Mouse (Mus musculus): ENCODE data around the gene Nfatc2ip.
"Not testable (repeated sequence)": the region's sequence is repeated elsewhere in the genome, so short reads cannot be mapped to it uniquely, and the experiment has no call there.

Nfatc2ip gene

GRCm38 (mm10) chr7:126411061-126411460 is 14.5 kb upstream of the Nfatc2ip start:
- in situ Hi-C loops (cut with MboI, MseI), result no loop called here

DNA sequence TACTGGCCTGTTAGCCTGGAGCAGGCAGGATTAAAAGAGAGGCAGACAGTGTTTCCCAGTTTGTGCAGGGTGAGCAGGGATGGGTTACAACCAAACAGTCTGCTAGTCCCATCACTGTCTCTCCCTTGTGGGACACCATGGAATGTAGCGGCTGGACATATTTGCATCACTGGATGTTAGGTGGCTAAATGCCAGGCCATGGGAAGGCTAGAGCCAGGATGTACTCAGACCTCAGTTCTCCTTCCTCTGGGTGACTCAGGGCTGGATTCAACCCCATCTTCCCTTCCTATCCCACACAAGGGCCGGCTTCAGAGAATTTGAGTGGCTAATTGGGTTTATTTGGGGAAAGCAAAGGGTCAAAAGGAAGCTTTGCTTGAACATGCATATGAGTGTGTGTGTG is 12.1 kb upstream of the Nfatc2ip start:
- in situ Hi-C loops (cut with MboI, MseI), result loop anchor here (5.0 kb wide), 2 partner anchors 104 to 119 kb away; no protein-coding TSS in a partner anchor

DNA sequence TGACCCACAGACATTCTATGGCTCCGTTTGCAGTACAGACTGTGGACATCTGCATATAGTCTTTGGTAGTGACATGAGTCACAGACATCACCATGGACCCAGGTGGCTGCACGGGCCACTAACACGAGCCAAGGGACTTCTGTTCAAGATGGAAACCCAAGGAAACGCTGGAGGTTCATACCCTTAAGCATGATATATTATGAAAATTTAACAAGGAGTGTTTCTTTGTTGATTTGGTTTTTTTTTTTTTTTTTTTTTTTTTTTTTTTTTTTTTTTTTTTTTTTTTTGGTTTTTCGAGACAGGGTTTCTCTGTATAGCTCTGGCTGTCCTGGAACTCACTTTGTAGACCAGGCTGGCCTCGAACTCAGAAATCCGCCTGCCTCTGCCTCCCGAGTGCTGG is 6.0 kb upstream of the Nfatc2ip start:
- in situ Hi-C loops (cut with MboI, MseI), result loop anchor here in 1 of 2 experiments (5.0 kb wide), 1 partner anchor 35 kb away; no protein-coding TSS in a partner anchor

DNA sequence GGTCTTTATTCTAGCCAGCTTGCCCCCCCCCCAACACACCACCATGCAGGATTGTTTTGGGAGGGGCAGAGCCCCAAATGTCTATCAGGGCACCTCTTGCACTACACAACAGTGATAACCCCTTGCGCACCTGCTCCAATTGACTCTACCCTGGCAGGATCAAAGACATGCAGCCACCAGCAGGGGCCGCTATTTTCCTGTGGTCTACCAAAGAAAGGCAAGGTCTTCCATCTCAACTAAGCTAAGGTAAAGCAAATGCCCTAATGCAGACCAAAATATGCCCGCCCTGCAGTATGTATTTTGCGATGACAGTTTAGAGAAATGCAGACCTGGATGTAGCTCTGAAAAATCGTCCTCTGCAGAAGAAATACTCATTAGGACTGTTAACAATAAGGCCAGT is 3.0 kb upstream of the Nfatc2ip start:
- in situ Hi-C loops (cut with MboI, MseI), result loop anchor here in 1 of 2 experiments (5.0 kb wide), 1 partner anchor 38 kb away; no protein-coding TSS in a partner anchor

GRCm38 (mm10) chr7:126397822-126398221 is 1.3 kb upstream of the Nfatc2ip start:
- in situ Hi-C loops (cut with MboI, MseI), result loop anchor here in 1 of 2 experiments (5.0 kb wide), 1 partner anchor 39 kb away; no protein-coding TSS in a partner anchor

DNA sequence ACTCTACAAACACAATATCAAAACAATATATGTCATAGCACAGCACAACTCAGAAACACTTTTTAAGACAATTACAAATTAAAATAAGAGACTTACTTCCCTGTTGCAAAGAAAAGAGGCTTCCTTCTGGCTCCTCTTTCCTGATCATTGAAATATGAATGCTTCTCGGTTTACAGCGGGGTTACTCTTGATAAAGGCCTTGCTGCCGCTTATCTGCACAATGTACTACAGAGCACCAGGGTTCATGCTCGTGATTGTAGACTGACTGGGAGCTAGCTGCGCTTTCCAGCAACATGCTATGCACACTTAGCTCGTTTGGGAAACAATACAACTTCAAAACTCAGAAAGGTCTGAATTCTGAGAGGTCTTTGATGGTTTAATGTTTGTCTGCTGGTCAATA is 684 bp upstream of the Nfatc2ip start:
- in situ Hi-C loops (cut with MboI, MseI), result loop anchor here in 1 of 2 experiments (5.0 kb wide), 1 partner anchor 40 kb away; no protein-coding TSS in a partner anchor

GRCm38 (mm10) chr7:126392086-126392884 is 4.3 kb downstream of the Nfatc2ip start:
- in situ Hi-C loops (cut with MboI, MseI), result not testable (repeated sequence)

DNA sequence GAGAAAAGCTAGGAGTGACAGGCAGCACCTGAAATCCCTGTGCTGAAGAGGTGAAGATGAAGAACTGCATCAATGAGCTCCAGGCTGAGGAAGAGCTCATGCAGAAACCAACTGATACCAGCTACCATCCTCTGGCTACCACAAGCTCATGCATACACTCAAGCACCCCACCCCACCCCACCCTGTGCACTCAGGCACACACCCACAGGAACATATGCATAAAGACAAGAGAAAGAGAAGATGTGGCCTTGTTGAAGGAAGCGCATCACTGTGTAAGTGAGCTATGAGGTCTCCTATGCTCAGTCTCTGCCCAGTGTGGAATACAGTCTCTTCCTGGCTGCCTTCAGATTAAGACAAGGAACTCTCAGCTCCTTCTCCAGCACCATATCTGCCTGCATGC is 8.4 kb downstream of the Nfatc2ip start:
- in situ Hi-C loops (cut with MboI, MseI), result no loop called here

GRCm38 (mm10) chr7:126383565-126383964 is 13.0 kb downstream of the Nfatc2ip start:
- in situ Hi-C loops (cut with MboI, MseI), result no loop called here

GRCm38 (mm10) chr7:126377278-126378158 is 19.0 kb downstream of the Nfatc2ip start, which contains the start of gene Spns1:
TSS of gene Spns1 (minus strand) at chr7:126377450.
- in situ Hi-C loops (cut with MboI, MseI), result no loop called here

DNA sequence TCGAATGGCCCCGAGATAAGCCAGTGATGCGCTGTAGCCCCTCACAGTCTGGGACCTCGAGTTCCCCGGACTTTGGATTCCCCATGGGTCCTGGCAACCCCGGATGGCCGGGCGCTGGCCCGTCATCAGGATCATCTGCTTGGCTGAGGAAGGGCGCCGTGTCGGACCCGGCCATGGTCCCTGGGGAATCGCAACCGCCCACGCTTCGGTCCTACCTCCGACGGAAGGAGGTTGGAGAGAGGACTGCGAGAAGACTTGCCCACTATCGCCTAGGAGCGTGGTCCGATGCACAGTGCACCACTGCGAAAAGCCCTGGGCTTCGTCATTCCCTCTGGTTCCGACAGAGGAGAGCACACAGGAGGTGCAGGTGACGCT is 19.6 kb downstream of the Nfatc2ip start:
- in situ Hi-C loops (cut with MboI, MseI), result no loop called here

DNA sequence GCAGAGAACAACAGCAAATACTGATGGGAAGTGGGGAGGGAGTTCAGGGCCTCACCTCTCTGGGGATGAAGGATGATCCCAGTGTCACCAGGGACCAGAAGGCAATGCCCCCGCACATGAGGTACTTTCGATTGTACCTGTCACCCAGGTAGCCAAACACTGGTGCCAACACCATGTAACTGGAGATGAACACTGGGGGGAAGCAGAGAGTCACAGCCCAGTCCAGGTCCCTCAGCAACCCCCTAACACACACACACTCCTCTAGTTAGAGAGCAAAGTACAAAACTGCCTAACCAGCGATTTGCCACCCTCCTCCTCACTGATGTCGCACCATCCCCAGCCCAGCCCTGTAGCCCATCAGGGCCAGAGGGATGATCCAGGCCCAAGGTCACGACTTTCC is 21.5 kb downstream of the Nfatc2ip start:
- in situ Hi-C loops (cut with MboI, MseI), result no loop called here

DNA sequence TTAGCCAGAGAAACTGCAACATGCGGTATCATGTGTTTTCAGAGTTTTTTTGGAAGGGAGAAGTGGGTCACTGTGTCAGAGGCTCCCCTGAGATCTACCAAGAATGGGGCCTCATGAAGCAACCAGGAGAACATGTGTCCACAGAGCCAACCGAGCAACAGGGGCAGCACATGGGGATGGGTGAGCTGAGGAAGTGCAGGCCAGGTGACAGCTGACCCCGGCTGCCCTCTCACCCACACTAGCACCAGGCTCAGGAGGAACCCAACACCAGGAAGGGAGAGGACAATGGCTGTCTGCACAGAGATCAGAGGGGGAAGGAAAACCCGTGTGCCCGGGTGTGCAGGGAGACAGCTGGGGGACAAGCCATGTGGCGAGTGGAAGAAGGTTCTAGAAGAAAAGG is 22.0 kb downstream of the Nfatc2ip start:
- in situ Hi-C loops (cut with MboI, MseI), result loop anchor here (5.0 to 25.0 kb wide), 2 partner anchors 42 to 887 kb away; partner anchors contain the start of gene Nsmce1 (in 1 of the 2)

DNA sequence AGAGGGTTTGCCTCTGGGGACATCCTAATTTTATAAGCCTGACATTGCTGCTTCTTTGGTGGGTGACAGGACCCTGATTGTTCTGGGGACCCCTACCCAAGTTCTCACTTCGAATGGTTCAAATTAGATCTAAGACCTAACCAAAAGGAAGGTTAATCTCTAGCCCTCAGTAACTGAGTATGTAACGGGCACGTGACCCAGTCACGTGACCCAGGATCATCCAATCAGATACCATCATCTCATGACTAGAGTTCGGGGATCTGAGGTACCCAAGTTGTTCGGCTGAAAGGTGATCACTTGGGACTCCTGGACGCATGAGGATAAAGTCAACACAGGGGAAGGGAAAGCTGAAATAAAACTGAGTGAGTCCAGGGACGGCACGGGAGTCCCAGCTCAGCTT is 23.5 kb downstream of the Nfatc2ip start:
- in situ Hi-C loops (cut with MboI, MseI), result loop anchor here (5.0 to 25.0 kb wide), 2 partner anchors 41 to 886 kb away; partner anchors contain the start of gene Nsmce1 (in 1 of the 2)

- in situ Hi-C loops (cut with MboI, MseI), result loop anchor here in 1 of 2 experiments (25.0 kb wide), 1 partner anchor 882 kb away; the partner anchor contains the start of gene Nsmce1
Observed at GRCm38 (mm10) chr7:126369393-126369792, 27.1 kb downstream of the Nfatc2ip start, which contains the start of gene Lat. TSS of gene Lat (minus strand) at chr7:126369570.

- in situ Hi-C loops (cut with MboI, MseI), result loop anchor here in 1 of 2 experiments (25.0 kb wide), 1 partner anchor 881 kb away; the partner anchor contains the start of gene Nsmce1
Observed at GRCm38 (mm10) chr7:126368367-126368766, 28.2 kb downstream of the Nfatc2ip start.

DNA sequence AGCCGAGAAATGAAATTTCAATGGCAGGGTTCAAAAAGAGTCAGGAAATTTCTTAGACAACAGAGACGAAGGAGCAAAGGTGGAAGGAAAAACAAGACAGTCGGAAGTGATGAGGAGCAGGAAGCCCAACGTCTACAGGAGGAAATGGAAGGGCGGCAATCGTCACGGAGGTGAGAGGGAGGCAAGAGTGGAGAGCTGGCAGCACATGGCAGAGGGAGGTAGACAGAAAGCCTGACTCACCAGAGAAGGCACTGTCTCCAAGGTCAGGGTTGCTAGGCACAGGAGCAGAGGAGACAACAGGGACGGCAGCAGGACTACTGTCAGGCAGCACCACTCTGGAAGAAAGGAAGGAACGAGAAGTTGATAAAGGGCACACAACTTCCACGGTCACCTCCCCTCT is 28.9 kb downstream of the Nfatc2ip start:
- in situ Hi-C loops (cut with MboI, MseI), result loop anchor here in 1 of 2 experiments (25.0 kb wide), 1 partner anchor 880 kb away; the partner anchor contains the start of gene Nsmce1

GRCm38 (mm10) chr7:126363038-126363437 is 33.5 kb downstream of the Nfatc2ip start:
- in situ Hi-C loops (cut with MboI, MseI), result loop anchor here in 1 of 2 experiments (25.0 kb wide), 1 partner anchor 876 kb away; the partner anchor contains the start of gene Nsmce1

GRCm38 (mm10) chr7:126359049-126359448 is 37.5 kb downstream of the Nfatc2ip start:
- in situ Hi-C loops (cut with MboI, MseI), result loop anchor here in 1 of 2 experiments (25.0 kb wide), 1 partner anchor 872 kb away; the partner anchor contains the start of gene Nsmce1

GRCm38 (mm10) chr7:126358413-126358812 is 38.1 kb downstream of the Nfatc2ip start:
- in situ Hi-C loops (cut with MboI, MseI), result loop anchor here in 1 of 2 experiments (25.0 kb wide), 1 partner anchor 871 kb away; the partner anchor contains the start of gene Nsmce1

DNA sequence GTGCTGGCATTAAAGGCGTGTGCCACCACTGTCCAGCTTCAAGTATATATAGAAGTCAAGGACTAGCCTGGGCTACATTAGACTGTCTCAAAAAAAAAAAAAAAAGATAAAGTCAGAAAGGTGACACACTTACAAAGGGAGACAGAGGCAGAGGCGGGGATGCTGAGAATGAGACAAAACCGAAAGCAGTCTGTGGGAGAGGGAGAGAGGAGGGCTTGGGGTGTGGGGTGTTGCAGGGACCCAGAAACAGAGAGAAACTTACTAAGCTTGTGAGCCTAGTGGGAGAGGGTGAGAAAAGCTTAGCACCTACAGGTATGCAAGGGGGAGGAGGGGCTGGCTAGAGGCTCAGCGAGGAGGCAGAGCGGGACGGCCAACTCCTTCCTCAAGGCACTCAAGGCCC is 38.7 kb downstream of the Nfatc2ip start:
- in situ Hi-C loops (cut with MboI, MseI), result loop anchor here in 1 of 2 experiments (25.0 kb wide), 1 partner anchor 871 kb away; the partner anchor contains the start of gene Nsmce1
